Mouse (Mus musculus): ENCODE results near the gene Tab1.

- no peak for TF ChIP-seq CTCF (IDR thresholded peaks at IDR 0.05; ENCODE audit: control insufficient read depth, insufficient read depth, insufficient replicate concordance, low read depth, low read length)
- TF ChIP-seq POLR2A (IDR thresholded peaks at IDR 0.05; ENCODE audit: control insufficient read depth, low read depth, low read length): no peak
Measured at GRCm38 (mm10) chr15:80145397-80145796, 12.5 kb downstream of the Tab1 start.

Measured in testis, adult 2 months (tissue).